Mouse (Mus musculus): ENCODE results near the gene Rpl3.

- TF ChIP-seq POLR2A (IDR thresholded peaks at IDR 0.05; ENCODE audit: borderline replicate concordance, insufficient read depth, low read length), result peak; percentile 40; the same call in 1 of the 2 replicates
- TF ChIP-seq CTCF (IDR thresholded peaks at IDR 0.05; ENCODE audit: borderline replicate concordance, insufficient read depth, low read depth, low read length), result peak; percentile 56
These were observed 41.4 kb upstream of the Rpl3 start, which contains the start of gene Tab1 for GRCm38 (mm10) chr15:80132993-80133586.

All from cerebellum, adult 2 months (tissue).